Mouse (Mus musculus): ENCODE data around the gene Cyp2u1.

The Cyp2u1 gene

GRCm38 (mm10) chr3:131255399-131255981 lies 47.5 kb downstream of the Cyp2u1 start:
- DNase-seq (ENCODE audit: low spot score in 2 of 2) = no peak

GRCm38 (mm10) chr3:131254991-131255390 lies 48.0 kb downstream of the Cyp2u1 start:
- no peak for DNase-seq (ENCODE audit: low spot score in 2 of 2)

- DNase-seq (ENCODE audit: low spot score in 2 of 2) = no peak
Measured at GRCm38 (mm10) chr3:131251601-131252000, 51.4 kb downstream of the Cyp2u1 start.

- no peak for DNase-seq (ENCODE audit: low spot score in 2 of 2)
Measured at GRCm38 (mm10) chr3:131250978-131251377, 52.0 kb downstream of the Cyp2u1 start.

GRCm38 (mm10) chr3:131250283-131250682 lies 52.7 kb downstream of the Cyp2u1 start:
- no peak for DNase-seq (ENCODE audit: low spot score in 2 of 2)

GRCm38 (mm10) chr3:131248444-131248843 lies 54.6 kb downstream of the Cyp2u1 start:
- no peak for DNase-seq (ENCODE audit: low spot score in 2 of 2)

- DNase-seq (ENCODE audit: low spot score in 2 of 2) = no peak
Measured at GRCm38 (mm10) chr3:131247851-131248250, 55.2 kb downstream of the Cyp2u1 start.

- DNase-seq (ENCODE audit: low spot score in 2 of 2) = no peak
Measured at GRCm38 (mm10) chr3:131247447-131247846, 55.6 kb downstream of the Cyp2u1 start.

- DNase-seq (ENCODE audit: low spot score in 2 of 2) = no peak
Measured at GRCm38 (mm10) chr3:131246579-131247046, 56.4 kb downstream of the Cyp2u1 start.

GRCm38 (mm10) chr3:131245766-131246578 lies 57.1 kb downstream of the Cyp2u1 start:
- peak in 1 of 2 experiments; percentile 27 for DNase-seq (ENCODE audit: low spot score in 2 of 2)

Measured in spleen, postnatal 14 days (tissue).